Mouse (Mus musculus): ENCODE data around the gene Cacna1e. TPM values are rescaled to one million over a fixed set of nuclear protein-coding genes. Genes with fewer than 3 reads are reported as not detected.

The Cacna1e gene
- total and polyA plus RNA-seq, 3 experiments, result not detected

DNA sequence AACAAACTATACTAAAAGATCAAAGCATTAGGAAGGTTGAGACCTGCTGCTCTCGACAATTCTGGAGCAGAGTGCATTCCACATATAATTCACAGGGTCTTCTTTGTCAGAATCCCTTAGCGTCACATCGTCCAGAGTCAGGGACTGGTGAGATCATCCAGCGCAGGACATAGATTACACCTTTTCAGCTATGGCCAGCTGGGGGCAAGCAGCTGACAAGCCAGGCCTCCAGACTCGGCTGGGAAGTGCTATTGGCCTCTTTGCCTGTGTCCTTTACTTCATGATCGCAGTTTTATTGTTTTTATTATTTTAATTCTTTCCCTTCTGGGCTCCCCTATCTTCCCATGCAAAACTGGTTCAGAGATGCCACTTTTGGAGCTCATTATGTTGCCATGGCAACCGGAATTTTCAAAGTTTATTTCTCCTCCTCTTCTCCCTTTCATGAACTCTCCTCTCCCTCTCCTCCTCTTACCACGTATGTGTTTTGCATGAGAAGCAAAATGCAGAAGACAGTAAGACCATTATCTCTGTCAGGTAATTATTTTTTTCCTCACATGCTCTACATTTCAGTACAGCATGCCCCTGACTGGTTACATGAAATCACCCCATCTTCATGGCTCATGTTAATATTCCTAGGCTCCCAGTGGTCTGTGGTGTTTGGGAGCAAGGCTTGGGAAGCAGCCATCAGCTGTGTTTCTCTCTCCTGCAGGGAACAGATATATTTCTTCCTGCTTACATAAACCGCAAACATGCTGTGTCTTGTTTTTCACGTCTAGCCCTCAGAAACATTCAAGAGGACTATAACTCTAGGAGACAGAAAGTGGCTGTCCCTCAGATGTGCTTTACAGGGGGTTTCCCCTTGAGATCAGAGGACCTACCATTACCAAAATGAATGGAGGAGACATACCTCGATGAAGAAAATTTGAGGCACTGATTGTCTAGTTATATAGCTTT, 351.0 kb downstream of the Cacna1e start (continued):
- TF ChIP-seq POLR2AphosphoS2 (IDR thresholded peaks at IDR 0.05; ENCODE audit: low read length) (no peak), TBP (IDR thresholded peaks at IDR 0.05; ENCODE audit: low read depth, low read length) (no peak)

DNA sequence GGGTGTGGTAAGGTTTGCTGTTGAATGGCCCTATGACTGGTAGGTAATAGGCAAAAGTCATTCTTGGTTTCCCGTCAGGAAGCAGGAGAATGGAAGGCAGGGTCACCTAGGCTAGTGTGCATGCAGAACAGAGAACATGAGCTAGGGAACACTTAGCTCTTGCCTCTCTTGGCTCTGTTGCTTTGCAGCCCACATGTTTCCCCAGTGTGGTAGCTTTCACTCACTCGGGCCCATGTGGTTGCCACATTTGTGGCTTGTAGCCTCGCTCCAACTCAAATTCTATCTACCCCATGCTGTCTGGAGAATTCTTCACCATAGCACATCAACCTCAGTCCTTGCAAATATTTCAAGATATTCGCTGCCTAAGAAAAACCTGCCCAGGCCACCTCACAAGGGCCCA, 354.6 kb downstream of the Cacna1e start:
- Histone ChIP-seq H3K9ac (ENCODE audit: control insufficient read depth, low read depth, low read length, poor library complexity, severe bottlenecking) (no peak overlapping the region), H3K36me3 (ENCODE audit: control insufficient read depth in 1 of 2, insufficient read depth in 2 of 2, low read length in 2 of 2) (no peaks in the 10 kb centered on the region), H3K27ac (ENCODE audit: control insufficient read depth, low read depth, low read length) (no peak overlapping the region), H3K79me2 (ENCODE audit: control insufficient read depth, insufficient read depth, low read length, poor library complexity) (no peaks in the 10 kb centered on the region), H3K27me3 (ENCODE audit: control insufficient read depth in 1 of 2, insufficient read depth in 2 of 2, low read length in 2 of 2) (no peaks in the 10 kb centered on the region), H3K9me3 (replicated peaks; ENCODE audit: insufficient read depth, low read length) (no peaks in the 10 kb centered on the region), H3K4me3 (ENCODE audit: control insufficient read depth in 1 of 2, insufficient read depth in 1 of 2, low read depth in 2 of 2, low read length in 2 of 2) (no peak overlapping the region), H3K4me1 (ENCODE audit: control insufficient read depth in 1 of 2, insufficient read depth in 2 of 2, low read length in 2 of 2) (no peaks in the 10 kb centered on the region)
- DNase-seq (ENCODE audit: low read depth, low spot score), result no peak
- TF ChIP-seq POLR2A (IDR thresholded peaks at IDR 0.05; ENCODE audit: control insufficient read depth in 1 of 2, insufficient read depth in 1 of 2, low read depth in 1 of 2, low read length in 2 of 2, poor library complexity in 1 of 2) (no peak), KAT2A (conservative IDR thresholded peaks at IDR 0.05; ENCODE audit: low read depth, low read length) (no peak), USF2 (IDR thresholded peaks at IDR 0.05; ENCODE audit: borderline replicate concordance in 1 of 2, insufficient read depth in 1 of 2, low read depth in 1 of 2, low read length in 2 of 2) (no peak), POLR2AphosphoS5 (IDR thresholded peaks at IDR 0.05; ENCODE audit: borderline replicate concordance, low read depth, low read length) (no peak), ETS1 (IDR thresholded peaks at IDR 0.05; ENCODE audit: low read depth, low read length) (no peak)

DNA sequence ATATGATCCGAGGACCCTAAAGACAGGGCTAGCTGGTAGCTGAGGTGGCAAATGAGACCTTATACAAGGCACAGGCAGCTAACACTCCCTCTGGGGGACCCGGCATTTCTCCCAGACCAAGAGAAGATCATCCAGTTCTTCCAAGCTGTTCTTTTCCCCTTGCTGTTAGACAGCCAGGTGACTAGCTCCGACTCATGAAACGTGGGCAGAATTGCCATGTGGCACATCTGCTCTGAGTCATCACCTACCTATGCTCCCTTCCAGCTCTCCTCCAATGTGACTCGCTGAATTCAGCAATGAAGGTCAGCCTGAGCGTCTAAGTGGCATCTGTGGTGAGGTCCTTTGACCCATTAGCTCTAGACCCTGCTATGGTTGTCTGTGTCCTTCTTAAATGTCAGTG, 355.5 kb downstream of the Cacna1e start:
- Histone ChIP-seq H3K27ac (ENCODE audit: control insufficient read depth, low read depth, low read length) (no peak overlapping the region), H3K9ac (ENCODE audit: control insufficient read depth, low read depth, low read length, poor library complexity, severe bottlenecking) (no peak overlapping the region), H3K27me3 (ENCODE audit: control insufficient read depth in 1 of 2, insufficient read depth in 2 of 2, low read length in 2 of 2) (no peaks in the 10 kb centered on the region), H3K79me2 (ENCODE audit: control insufficient read depth, insufficient read depth, low read length, poor library complexity) (no peaks in the 10 kb centered on the region), H3K4me1 (ENCODE audit: control insufficient read depth in 1 of 2, insufficient read depth in 2 of 2, low read length in 2 of 2) (no peaks in the 10 kb centered on the region), H3K9me3 (replicated peaks; ENCODE audit: insufficient read depth, low read length) (no peaks in the 10 kb centered on the region), H3K4me3 (ENCODE audit: control insufficient read depth in 1 of 2, insufficient read depth in 1 of 2, low read depth in 2 of 2, low read length in 2 of 2) (no peak overlapping the region), H3K36me3 (ENCODE audit: control insufficient read depth in 1 of 2, insufficient read depth in 2 of 2, low read length in 2 of 2) (no peaks in the 10 kb centered on the region)
- no peak for DNase-seq (ENCODE audit: low read depth, low spot score)
- TF ChIP-seq MAFK (IDR thresholded peaks at IDR 0.05; ENCODE audit: borderline replicate concordance, low read depth, low read length), result no peak

DNA sequence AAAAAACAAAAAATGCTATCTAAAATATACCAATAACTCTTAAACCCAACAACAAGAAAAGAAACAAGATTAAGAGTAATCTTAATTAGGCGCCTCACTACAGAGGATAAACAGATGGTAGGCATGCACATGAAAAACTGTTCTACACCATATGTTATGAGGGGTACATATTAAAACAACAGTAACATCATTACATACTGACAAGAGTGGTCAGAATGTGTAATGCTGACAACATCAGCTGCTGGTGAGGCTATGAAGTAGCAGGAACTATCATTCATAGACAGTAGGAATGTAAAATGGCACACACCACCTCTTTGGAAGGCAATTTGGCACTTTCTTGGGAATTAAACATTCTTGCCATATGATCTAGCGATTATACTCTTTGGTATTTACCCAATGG, 363.6 kb downstream of the Cacna1e start:
- H3K4me3 ChIP-seq (ENCODE audit: control insufficient read depth in 1 of 2, insufficient read depth in 1 of 2, low read depth in 2 of 2, low read length in 2 of 2), result no peak overlapping the region
- H3K9ac ChIP-seq (ENCODE audit: control insufficient read depth, low read depth, low read length, poor library complexity, severe bottlenecking), result no peak overlapping the region
- H3K27ac ChIP-seq (ENCODE audit: control insufficient read depth, low read depth, low read length), result no peak overlapping the region
- no peaks in the 10 kb centered on the region for H3K4me1 ChIP-seq (ENCODE audit: control insufficient read depth in 1 of 2, insufficient read depth in 2 of 2, low read length in 2 of 2)
- no peaks in the 10 kb centered on the region for H3K79me2 ChIP-seq (ENCODE audit: control insufficient read depth, insufficient read depth, low read length, poor library complexity)
- no peaks in the 10 kb centered on the region for H3K36me3 ChIP-seq (ENCODE audit: control insufficient read depth in 1 of 2, insufficient read depth in 2 of 2, low read length in 2 of 2)
- DNase-seq (ENCODE audit: low read depth, low spot score), result no peak
- no peaks in the 10 kb centered on the region for H3K27me3 ChIP-seq (ENCODE audit: control insufficient read depth in 1 of 2, insufficient read depth in 2 of 2, low read length in 2 of 2)
- H3K9me3 ChIP-seq (replicated peaks; ENCODE audit: insufficient read depth, low read length), result no peaks in the 10 kb centered on the region
- TF ChIP-seq MXI1 (IDR thresholded peaks at IDR 0.05; ENCODE audit: low read depth, low read length) (no peak), SIN3A (IDR thresholded peaks at IDR 0.05; ENCODE audit: low read length) (no peak), MAFK (IDR thresholded peaks at IDR 0.05; ENCODE audit: borderline replicate concordance, low read depth, low read length) (no peak), MEF2A (IDR thresholded peaks at IDR 0.05; ENCODE audit: extremely low read depth, insufficient replicate concordance, low read depth, low read length, poor library complexity, severe bottlenecking) (no peak), ZKSCAN1 (IDR thresholded peaks at IDR 0.05; ENCODE audit: low read depth, low read length) (no peak), NRF1 (IDR thresholded peaks at IDR 0.05; ENCODE audit: insufficient read depth, low read depth, low read length, poor library complexity, severe bottlenecking) (no peak), USF1 (IDR thresholded peaks at IDR 0.05; ENCODE audit: low read depth, low read length) (no peak), SMC3 (IDR thresholded peaks at IDR 0.05; ENCODE audit: low read depth, low read length) (no peak), MAZ (IDR thresholded peaks at IDR 0.05; ENCODE audit: low read depth, low read length) (no peak)
